Mouse (Mus musculus): ENCODE data around the gene Slc8a2. TPM values are rescaled to one million over a fixed set of nuclear protein-coding genes. Genes with fewer than 3 reads are reported as not detected.
A peak's percentile ranks its signal among the peaks of the same experiment; 100 is the strongest.

Slc8a2 gene
- polyA plus RNA-seq, 1 experiment, result 0.02 TPM

DNA sequence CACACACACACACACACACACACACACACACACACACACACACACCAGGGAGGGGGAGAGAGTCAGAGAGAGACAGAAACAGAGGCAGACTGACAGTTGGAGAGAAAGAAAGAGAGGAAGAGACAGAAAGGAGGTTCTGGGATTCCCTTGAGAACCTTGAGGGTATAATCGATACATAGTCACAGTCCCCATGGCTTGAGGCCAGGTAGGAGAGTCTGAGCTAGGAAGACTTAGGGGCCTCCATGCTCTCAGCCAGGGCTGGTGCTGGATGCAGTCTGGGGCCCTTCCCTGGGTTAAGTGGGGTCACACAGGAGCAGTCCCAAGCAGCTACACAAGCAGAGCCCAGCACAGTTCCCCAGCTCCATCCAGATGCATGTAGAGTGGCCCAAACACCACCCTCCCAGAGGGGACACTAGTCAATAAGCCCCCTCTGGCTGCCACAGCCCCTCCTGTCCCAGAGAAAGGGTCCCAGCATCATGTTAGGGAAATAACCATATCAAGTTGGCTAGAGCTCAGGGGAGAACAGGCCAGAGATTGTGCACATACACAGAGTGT lies 43.0 kb downstream of the Slc8a2 start:
- Histone ChIP-seq H3K27me3 (ENCODE audit: control insufficient read depth, insufficient read depth, insufficient read length) (peaks cover 29% of the 10 kb centered on the region), H3K4me3 (ENCODE audit: insufficient read depth, poor library complexity, severe bottlenecking) (no peak overlapping the region), H3K36me3 (ENCODE audit: control insufficient read depth, insufficient read depth) (no peaks in the 10 kb centered on the region), H3K79me2 (ENCODE audit: control insufficient read depth, insufficient read depth) (no peaks in the 10 kb centered on the region), H3K79me3 (ENCODE audit: low read depth) (no peaks in the 10 kb centered on the region), H3ac (ENCODE audit: control insufficient read depth, insufficient read length, low read depth) (no peak overlapping the region)
- TF ChIP-seq USF1 (IDR thresholded peaks at IDR 0.05; ENCODE audit: low read depth), result no peak
- TF ChIP-seq MAX (IDR thresholded peaks at IDR 0.05), result no peak
- TF ChIP-seq MYOD1 (IDR thresholded peaks at IDR 0.05; ENCODE audit: control insufficient read depth, insufficient read length, low read depth), result no peak
- no peak for TF ChIP-seq FOSL1 (IDR thresholded peaks at IDR 0.05; ENCODE audit: insufficient read depth, low read length, poor library complexity, severe bottlenecking)
- TF ChIP-seq CEBPB (IDR thresholded peaks at IDR 0.05; ENCODE audit: low read depth), result no peak
- no peak for TF ChIP-seq CTCF (IDR thresholded peaks at IDR 0.05; ENCODE audit: control insufficient read depth, insufficient read depth, insufficient read length)
- no peak for TF ChIP-seq MYOG (IDR thresholded peaks at IDR 0.05; ENCODE audit: control insufficient read depth, extremely low read depth, insufficient read length)

DNA sequence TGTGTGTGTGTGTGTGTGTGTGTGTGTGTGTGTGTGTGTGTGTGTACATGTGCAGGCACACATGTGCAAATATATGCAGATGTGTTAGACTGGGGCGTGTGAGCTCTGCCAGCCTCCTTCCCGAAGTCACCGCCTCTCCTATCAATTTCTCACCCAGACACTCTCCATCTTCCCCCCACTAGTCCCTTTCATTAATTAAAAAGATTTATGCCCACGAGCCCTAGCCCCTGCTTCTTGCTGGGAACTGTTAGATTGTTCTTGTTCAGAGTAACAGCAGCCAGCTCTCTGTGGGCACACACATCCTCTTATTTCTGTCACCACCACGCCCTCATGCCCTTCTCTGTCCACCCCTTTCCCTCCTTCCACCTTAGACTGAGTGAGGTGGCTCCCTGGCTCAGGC lies 43.5 kb downstream of the Slc8a2 start:
- no peaks in the 10 kb centered on the region for H3K79me3 ChIP-seq (ENCODE audit: low read depth)
- H3K79me2 ChIP-seq (ENCODE audit: control insufficient read depth, insufficient read depth), result no peaks in the 10 kb centered on the region
- no peak overlapping the region for H3K4me3 ChIP-seq (ENCODE audit: insufficient read depth, poor library complexity, severe bottlenecking)
- H3ac ChIP-seq (ENCODE audit: control insufficient read depth, insufficient read length, low read depth), result no peak overlapping the region
- no peak for TF ChIP-seq CEBPB (IDR thresholded peaks at IDR 0.05; ENCODE audit: low read depth)
- TF ChIP-seq USF1 (IDR thresholded peaks at IDR 0.05; ENCODE audit: low read depth), result no peak
- TF ChIP-seq MAX (IDR thresholded peaks at IDR 0.05), result no peak
- TF ChIP-seq CTCF (IDR thresholded peaks at IDR 0.05; ENCODE audit: control insufficient read depth, insufficient read depth, insufficient read length), result no peak
- no peak for TF ChIP-seq FOSL1 (IDR thresholded peaks at IDR 0.05; ENCODE audit: insufficient read depth, low read length, poor library complexity, severe bottlenecking)
- no peak for TF ChIP-seq MYOG (IDR thresholded peaks at IDR 0.05; ENCODE audit: control insufficient read depth, extremely low read depth, insufficient read length)
- no peak for TF ChIP-seq MYOD1 (IDR thresholded peaks at IDR 0.05; ENCODE audit: control insufficient read depth, insufficient read length, low read depth)
- no peaks in the 10 kb centered on the region for H3K36me3 ChIP-seq (ENCODE audit: control insufficient read depth, insufficient read depth)
- H3K27me3 ChIP-seq (ENCODE audit: control insufficient read depth, insufficient read depth, insufficient read length), result peaks cover 29% of the 10 kb centered on the region

DNA sequence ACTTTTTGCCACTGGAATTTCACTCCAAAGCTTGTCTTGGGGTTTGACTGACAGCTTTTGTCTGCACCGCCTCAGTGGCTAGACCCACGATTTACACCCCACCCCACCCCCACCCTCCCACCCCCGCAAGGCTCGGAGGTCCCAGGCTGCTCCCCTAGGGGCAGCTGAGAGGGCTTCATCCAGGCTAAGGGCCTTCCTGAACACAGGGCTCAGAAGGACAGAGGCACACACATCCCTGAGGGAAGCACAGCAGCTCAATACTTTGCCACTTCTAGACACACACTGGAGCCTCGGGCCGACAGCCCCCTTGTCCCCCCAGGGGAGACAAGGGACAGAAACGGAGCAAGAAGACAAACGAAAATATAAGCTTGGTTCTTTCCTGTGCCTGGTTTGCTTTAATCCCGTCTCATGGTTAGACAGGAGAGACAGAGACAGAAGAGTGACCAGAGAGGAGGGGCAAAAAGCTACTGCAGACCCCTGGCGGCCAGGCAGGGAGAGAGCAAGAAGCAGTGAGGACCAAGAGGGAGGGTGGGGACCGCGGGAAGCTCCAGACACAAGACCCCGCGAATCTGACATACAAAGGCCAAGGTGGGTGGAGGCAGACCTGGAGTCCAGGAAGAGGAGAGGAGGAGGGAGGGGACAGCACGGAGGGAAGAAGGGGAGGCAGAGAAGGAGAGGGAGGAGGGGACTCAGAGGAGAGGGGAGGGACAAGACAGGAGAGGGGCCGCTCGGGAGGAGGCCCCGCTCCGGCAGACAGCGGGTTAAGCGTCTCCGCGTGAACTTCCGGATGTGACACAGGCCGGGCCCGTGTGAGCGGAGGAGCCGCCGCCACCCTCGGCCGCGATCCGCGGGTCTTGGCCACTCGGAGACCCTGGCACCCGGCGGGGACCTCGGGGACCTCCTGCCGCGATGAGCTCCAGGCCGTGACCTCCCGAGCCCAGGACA lies 45.2 kb downstream of the Slc8a2 start, which contains the start of gene Meis3:
Gene Meis3 (plus strand): TSS at position 494 of the 945 bp plus-strand sequence.
- Histone ChIP-seq H3K27me3 (ENCODE audit: control insufficient read depth, insufficient read depth, insufficient read length) (peaks cover 29% of the 10 kb centered on the region), H3K4me3 (ENCODE audit: insufficient read depth, poor library complexity, severe bottlenecking) (peak within 1 kb of the TSS; percentile 30)

GRCm38 (mm10) chr7:16175542-16175931 lies 45.9 kb downstream of the Slc8a2 start:
- no peaks in the 10 kb centered on the region for H3K79me2 ChIP-seq (ENCODE audit: control insufficient read depth, insufficient read depth)
- H3K4me3 ChIP-seq (ENCODE audit: insufficient read depth, poor library complexity, severe bottlenecking), result peak overlapping the region; percentile 30
- no peaks in the 10 kb centered on the region for H3K36me3 ChIP-seq (ENCODE audit: control insufficient read depth, insufficient read depth)
- peaks cover 29% of the 10 kb centered on the region for H3K27me3 ChIP-seq (ENCODE audit: control insufficient read depth, insufficient read depth, insufficient read length)
- TF ChIP-seq MYOD1 (IDR thresholded peaks at IDR 0.05; ENCODE audit: control insufficient read depth, insufficient read length, low read depth) (no peak), USF1 (IDR thresholded peaks at IDR 0.05; ENCODE audit: low read depth) (no peak), MYOG (IDR thresholded peaks at IDR 0.05; ENCODE audit: control insufficient read depth, extremely low read depth, insufficient read length) (no peak), CEBPB (IDR thresholded peaks at IDR 0.05; ENCODE audit: low read depth) (no peak), FOSL1 (IDR thresholded peaks at IDR 0.05; ENCODE audit: insufficient read depth, low read length, poor library complexity, severe bottlenecking) (no peak), CTCF (IDR thresholded peaks at IDR 0.05; ENCODE audit: control insufficient read depth, insufficient read depth, insufficient read length) (no peak), MAX (IDR thresholded peaks at IDR 0.05) (no peak)
- peak overlapping the region; percentile 97 for H3ac ChIP-seq (ENCODE audit: control insufficient read depth, insufficient read length, low read depth)
- no peaks in the 10 kb centered on the region for H3K79me3 ChIP-seq (ENCODE audit: low read depth)

More for the DNA sequence above, 45.2 kb downstream of the Slc8a2 start, which contains the start of gene Meis3:
- Histone ChIP-seq H3ac (ENCODE audit: control insufficient read depth, insufficient read length, low read depth) (peak within 1 kb of the TSS; percentile 97), H3K79me2 (ENCODE audit: control insufficient read depth, insufficient read depth) (no peaks in the 10 kb centered on the region), H3K36me3 (ENCODE audit: control insufficient read depth, insufficient read depth) (no peaks in the 10 kb centered on the region), H3K79me3 (ENCODE audit: low read depth) (no peaks in the 10 kb centered on the region)
- TF ChIP-seq CEBPB (IDR thresholded peaks at IDR 0.05; ENCODE audit: low read depth) (no peak), MYOD1 (IDR thresholded peaks at IDR 0.05; ENCODE audit: control insufficient read depth, insufficient read length, low read depth) (no peak), USF1 (IDR thresholded peaks at IDR 0.05; ENCODE audit: low read depth) (no peak), MAX (IDR thresholded peaks at IDR 0.05) (no peak), CTCF (IDR thresholded peaks at IDR 0.05; ENCODE audit: control insufficient read depth, insufficient read depth, insufficient read length) (no peak), MYOG (IDR thresholded peaks at IDR 0.05; ENCODE audit: control insufficient read depth, extremely low read depth, insufficient read length) (no peak), FOSL1 (IDR thresholded peaks at IDR 0.05; ENCODE audit: insufficient read depth, low read length, poor library complexity, severe bottlenecking) (no peak)

DNA sequence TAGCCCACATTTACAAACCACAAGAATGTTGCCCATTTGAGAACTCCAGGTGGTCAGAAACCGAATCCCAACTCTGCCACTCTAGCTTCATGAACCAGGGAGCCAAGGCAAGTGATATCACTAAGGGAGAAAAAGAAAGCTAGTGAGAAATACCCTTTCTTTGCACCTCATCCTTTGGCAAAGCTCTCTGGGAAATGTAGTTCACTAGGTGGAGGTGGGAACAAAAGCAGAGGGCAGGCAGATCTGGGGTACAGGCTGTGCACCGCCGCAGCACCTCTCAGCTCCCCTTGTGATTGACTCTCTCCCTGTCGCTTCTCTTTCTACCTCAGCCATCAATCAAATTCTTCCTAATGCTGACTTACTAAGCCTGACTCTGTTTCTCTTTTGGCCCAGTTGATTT lies 48.5 kb downstream of the Slc8a2 start:
- Histone ChIP-seq H3K4me3 (ENCODE audit: insufficient read depth, poor library complexity, severe bottlenecking) (no peak overlapping the region), H3K79me3 (ENCODE audit: low read depth) (no peaks in the 10 kb centered on the region), H3K36me3 (ENCODE audit: control insufficient read depth, insufficient read depth) (no peaks in the 10 kb centered on the region), H3K27me3 (ENCODE audit: control insufficient read depth, insufficient read depth, insufficient read length) (peaks cover 25% of the 10 kb centered on the region), H3ac (ENCODE audit: control insufficient read depth, insufficient read length, low read depth) (no peak overlapping the region), H3K79me2 (ENCODE audit: control insufficient read depth, insufficient read depth) (no peaks in the 10 kb centered on the region)
- TF ChIP-seq FOSL1 (IDR thresholded peaks at IDR 0.05; ENCODE audit: insufficient read depth, low read length, poor library complexity, severe bottlenecking), result no peak
- no peak for TF ChIP-seq MYOG (IDR thresholded peaks at IDR 0.05; ENCODE audit: control insufficient read depth, extremely low read depth, insufficient read length)
- TF ChIP-seq CEBPB (IDR thresholded peaks at IDR 0.05; ENCODE audit: low read depth), result no peak

All from C2C12 (cell line).